Mouse (Mus musculus): ENCODE measurements around the gene Snapc4.

Snapc4 gene

DNA sequence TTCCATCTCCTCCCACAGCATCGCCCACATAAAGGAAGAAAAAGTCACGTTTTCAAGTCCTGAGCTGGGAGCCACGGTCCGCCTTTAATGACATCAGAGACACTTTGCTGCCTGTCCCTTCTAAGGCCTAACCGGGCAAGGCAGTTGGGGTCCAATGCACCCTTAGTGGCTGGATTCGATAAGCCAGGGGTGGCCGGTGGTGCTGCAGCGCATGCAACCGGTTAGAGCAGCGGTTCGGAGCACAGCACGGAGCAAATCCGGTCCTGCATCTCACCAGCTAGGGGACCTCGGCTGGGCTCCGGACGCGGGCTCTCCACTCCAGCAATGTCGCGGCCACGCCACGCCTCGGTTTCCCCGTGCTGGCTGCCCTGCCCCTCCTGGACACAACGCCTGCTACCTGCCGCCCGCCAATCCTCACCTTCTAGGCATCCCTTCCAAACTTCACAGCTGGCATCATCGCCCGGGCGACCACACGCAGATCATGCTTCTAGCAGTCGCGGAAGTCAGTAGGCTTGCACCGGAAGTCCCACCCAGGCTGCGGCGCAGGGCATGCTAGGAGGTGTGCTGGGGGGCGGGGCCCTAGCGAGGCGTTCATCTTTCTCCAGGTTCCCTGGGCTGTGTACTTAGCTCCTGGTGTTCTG lies at the start of gene Snapc4:
TSS of gene Snapc4 (minus strand) at position 523 of the 641 bp plus-strand sequence.
- POLR2A ChIA-PET: interaction anchor here (0.7 to 5.0 kb wide), 48 partner anchors 8 to 255 kb away, joined by 3 to 33 read pairs (median 4); partner anchors contain the start of genes Dnlz (in 3 of the 4), Inpp5e (in 3 of the 4), Pmpca (in 3 of the 4) and Sec16a (in 3 of the 4)
- CTCF ChIA-PET: interaction anchor here (0.6 to 3.3 kb wide), 12 partner anchors 26 to 734 kb away, joined by 3 to 15 read pairs (median 5); partner anchors contain the start of genes Inpp5e (in 3 of the 4) and Dnlz (in 1 of the 4)

DNA sequence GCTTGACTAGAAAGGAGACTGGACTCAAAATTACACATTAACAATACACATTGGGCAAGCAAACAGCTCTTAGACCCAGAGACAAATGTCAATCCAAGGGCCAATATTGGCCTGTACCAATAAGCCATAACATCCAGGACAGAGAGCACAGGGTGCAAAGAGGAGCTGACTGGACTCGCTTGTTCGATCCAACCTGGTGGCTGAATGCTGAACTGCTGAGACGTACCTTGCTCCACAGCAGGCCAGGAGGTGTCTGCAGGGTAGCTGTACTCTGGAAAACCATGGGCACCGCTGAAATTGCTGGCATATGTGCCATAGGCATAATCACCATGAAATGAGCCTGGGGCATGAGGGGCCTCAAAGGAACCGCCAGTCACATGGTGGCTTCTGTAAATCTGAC lies 49.4 kb upstream of the Snapc4 start:
- CTCF ChIA-PET: interaction anchor here in 3 of 4 experiments (0.5 to 2.1 kb wide), 9 partner anchors 9 to 53 kb away, joined by 3 to 8 read pairs (median 3); partner anchors contain the start of genes Inpp5e (in 2 of the 3) and Sec16a (in 1 of the 3)
- POLR2A ChIA-PET: interaction anchor here in 3 of 4 experiments (0.5 to 4.1 kb wide), 17 partner anchors 9 to 380 kb away, joined by 3 to 28 read pairs (median 6); partner anchors contain the start of genes Inpp5e (in 1 of the 3) and Sec16a (in 1 of the 3)

DNA sequence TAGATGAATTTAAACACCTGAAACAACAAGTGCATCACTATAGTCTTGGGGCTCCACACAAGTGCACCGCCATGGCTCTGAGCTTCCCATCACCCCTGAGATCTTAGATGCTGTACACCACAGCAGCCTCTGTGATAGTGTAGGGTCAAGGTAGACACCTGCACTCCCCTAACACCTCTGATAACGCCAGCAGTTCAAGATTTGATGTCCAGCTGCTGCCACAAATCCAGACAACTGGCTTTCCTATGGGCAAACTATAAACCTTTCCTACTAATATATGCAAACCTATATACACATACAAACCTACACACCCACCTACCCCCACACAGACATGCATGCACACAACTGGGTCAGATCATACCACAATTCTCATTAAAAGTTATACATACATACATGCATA lies 44.1 kb upstream of the Snapc4 start:
- ChIA-PET CTCF (no interaction called here), POLR2A (no interaction called here)

DNA sequence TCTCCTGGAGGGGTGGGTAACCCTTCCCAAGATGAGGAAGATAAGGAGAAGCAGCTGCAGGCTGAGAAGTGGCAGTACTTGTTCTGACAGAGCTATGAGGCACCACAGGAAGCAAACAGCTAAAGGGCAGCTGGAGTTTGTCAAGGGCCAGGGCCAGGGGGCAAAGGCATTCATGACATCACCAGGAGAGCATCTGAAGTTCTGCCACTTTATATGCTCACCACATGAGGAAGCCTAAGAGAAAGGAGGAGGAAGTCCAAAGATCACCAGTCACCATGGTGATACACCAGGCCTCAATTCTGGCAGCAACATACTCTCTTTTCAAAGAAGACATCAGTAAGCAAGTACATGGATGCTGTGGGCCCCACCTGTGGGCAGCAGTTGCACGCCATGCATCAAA lies 42.6 kb upstream of the Snapc4 start:
- CTCF ChIA-PET: interaction anchor here in 1 of 4 experiments (1.8 kb wide), 1 partner anchor 14 kb away, joined by 8 read pairs; the partner anchor contains the start of gene Inpp5e
- POLR2A ChIA-PET: interaction anchor here in 3 of 4 experiments (0.9 to 1.6 kb wide), 5 partner anchors 13 to 71 kb away, joined by 3 to 6 read pairs (median 3); partner anchors contain the start of genes Dnlz (in 1 of the 3), Inpp5e (in 1 of the 3) and Sec16a (in 1 of the 3)

DNA sequence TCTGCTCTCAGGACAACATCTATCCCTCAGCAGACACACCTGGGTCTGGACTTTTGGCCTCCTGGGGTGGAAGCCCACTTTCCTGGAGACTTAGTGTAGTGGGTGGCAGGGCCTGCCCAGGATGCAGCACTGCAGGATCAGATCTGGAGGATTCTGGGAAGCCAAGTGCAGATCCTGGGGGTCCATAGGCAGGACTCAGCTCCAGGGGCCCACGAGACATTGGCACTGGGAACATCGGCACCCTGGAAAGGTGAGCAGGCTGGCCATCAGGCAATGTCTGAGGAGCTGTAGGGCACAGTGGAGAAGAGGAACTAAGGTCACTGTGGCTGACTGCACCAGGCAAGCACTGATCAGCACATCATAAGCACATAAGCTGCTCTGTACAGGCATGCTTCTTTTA lies 41.5 kb upstream of the Snapc4 start:
- CTCF ChIA-PET: interaction anchor here in 1 of 4 experiments (1.3 to 1.8 kb wide), 2 partner anchors 13 to 268 kb away, joined by 3 to 8 read pairs; partner anchors contain the start of gene Inpp5e

DNA sequence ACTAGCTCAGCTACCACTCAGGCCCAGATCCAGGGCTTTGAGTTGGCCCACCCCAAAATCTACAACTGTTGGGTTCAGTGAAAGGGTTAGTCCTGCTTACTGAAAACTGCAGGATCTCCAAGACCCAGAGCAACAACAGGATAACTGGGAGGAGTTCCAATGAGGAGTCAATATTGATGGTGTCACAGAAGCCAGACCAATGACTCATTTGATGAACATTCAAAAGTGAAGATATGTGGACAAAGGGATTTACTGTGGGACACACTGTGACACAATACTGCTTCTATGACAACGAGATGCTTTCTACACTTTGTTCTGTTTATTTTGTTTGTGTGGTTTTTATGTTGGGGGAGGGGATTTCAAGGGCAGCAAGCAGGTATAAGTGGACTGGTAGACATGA lies 37.7 kb upstream of the Snapc4 start:
- POLR2A ChIA-PET: interaction anchor here in 3 of 4 experiments (0.5 to 2.4 kb wide), 13 partner anchors 9 to 202 kb away, joined by 3 to 11 read pairs (median 5); partner anchors contain the start of gene Inpp5e (in 1 of the 3)
- CTCF ChIA-PET: interaction anchor here in 2 of 4 experiments (1.4 to 3.4 kb wide), 3 partner anchors 9 to 11 kb away, joined by 3 to 16 read pairs (median 16); partner anchors contain the start of gene Inpp5e (in 2 of the 2)

More for the DNA sequence above, 41.5 kb upstream of the Snapc4 start:
- POLR2A ChIA-PET: interaction anchor here in 3 of 4 experiments (0.6 to 1.6 kb wide), 8 partner anchors 11 to 189 kb away, joined by 3 to 6 read pairs (median 3); partner anchors contain the start of genes Inpp5e (in 2 of the 3) and Dnlz (in 1 of the 3)

DNA sequence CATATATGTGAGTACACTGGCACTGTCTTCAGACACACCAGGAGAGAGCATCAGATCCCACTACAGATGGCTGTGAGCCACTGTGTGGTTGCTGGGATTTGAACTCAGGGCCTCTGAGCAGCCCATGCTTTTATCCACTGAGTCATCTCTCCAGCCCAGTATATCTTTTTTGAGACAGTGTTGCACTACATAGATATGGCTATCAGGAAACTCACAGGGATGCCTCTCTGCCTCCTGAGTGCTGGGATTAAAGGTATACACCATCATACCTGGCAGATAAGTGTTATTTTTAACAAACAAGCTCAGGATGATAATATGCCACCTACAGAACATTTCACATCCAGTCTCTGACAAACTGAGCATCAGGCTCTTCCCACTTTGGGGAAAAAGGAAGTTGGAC lies 36.6 kb upstream of the Snapc4 start:
- ChIA-PET CTCF (interaction anchor here in 2 of 4 experiments (1.4 to 3.4 kb wide), 3 partner anchors 8 to 12 kb away, joined by 3 to 16 read pairs (median 16); partner anchors contain the start of gene Inpp5e (in 2 of the 2)), POLR2A (interaction anchor here in 3 of 4 experiments (0.6 to 2.4 kb wide), 13 partner anchors 8 to 203 kb away, joined by 3 to 11 read pairs (median 5); partner anchors contain the start of gene Inpp5e (in 1 of the 3))

DNA sequence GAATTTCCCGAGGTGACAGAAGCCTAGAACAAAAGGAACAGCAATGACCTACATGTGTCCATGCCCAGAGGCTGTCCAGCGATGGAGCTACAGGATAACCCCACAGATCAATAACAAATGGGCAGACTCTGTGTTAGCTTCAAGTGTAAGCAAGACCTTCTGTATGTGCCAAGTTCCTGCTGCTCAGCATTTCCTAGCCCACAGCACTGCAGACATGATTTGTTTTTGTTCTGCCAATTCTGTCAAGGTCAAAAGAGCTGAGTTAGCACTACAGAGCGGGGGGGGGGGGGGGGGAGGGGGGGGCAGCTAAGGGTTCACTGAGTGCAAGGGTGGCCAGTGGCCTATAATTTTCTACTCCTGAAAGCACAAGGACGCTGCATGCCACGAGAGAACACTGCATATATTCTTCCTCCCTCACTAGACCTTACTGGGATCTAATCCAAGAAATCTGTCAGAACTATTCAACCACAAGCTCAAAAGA lies 30.5 kb upstream of the Snapc4 start:
- POLR2A ChIA-PET: interaction anchor here in 2 of 4 experiments (0.7 to 5.7 kb wide), 7 partner anchors 8 to 53 kb away, joined by 3 to 127 read pairs (median 4); partner anchors contain the start of genes Entr1 (in 1 of the 2), Pmpca (in 1 of the 2) and Sec16a (in 1 of the 2)
- CTCF ChIA-PET: interaction anchor here in 2 of 4 experiments (0.5 to 3.7 kb wide), 4 partner anchors 23 to 430 kb away, joined by 3 to 28 read pairs (median 14); no protein-coding TSS in a partner anchor

DNA sequence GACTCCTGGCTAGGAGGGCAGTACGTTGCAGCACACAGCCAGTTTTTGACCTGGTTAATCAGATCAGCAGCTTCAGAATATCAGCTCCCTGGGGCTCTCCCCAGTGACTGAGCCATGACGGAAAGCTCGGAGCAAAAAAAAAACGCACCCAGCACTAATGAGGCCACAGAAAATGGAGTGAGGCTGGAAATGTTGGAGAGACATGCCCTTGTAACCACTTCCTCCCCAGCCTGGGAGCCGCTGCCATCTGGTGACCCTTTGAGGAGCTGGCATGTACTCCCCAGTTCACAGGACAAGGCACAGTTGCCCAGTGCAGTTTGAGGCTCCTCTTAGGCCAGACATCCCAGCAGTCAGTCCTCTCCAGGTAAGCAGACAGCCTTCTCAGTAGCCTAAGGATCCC lies 29.6 kb upstream of the Snapc4 start:
- ChIA-PET POLR2A (interaction anchor here in 3 of 4 experiments (0.5 to 5.7 kb wide), 24 partner anchors 9 to 257 kb away, joined by 3 to 127 read pairs (median 8); partner anchors contain the start of genes Sec16a (in 3 of the 3), Entr1 (in 2 of the 3), Pmpca (in 2 of the 3) and Dnlz (in 1 of the 3)), CTCF (interaction anchor here (0.5 to 3.7 kb wide), 25 partner anchors 12 to 1131 kb away, joined by 3 to 34 read pairs (median 7); partner anchors contain the start of genes Dnlz (in 1 of the 4), Entr1 (in 1 of the 4), Gm20532 (in 1 of the 4) and Gpsm1 (in 1 of the 4))

DNA sequence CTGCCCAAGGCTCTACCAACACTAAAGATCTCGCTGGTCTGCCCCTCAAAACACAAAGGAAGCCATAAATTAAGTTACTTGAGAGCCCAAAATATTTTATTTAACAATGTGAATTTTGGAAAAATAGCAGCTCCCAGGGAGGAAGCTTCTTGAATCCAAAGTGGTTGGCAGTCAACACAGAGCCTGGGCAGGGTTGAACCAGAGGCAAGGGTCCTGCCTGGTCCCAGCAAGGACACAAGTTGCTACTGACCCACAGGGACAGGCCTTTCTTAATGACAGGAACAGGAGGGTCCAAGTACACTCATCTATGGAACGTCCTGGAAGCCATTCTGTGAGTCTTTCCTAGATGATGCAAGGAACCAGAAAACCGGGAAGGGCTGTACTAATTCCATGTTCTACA lies 28.9 kb upstream of the Snapc4 start:
- CTCF ChIA-PET: interaction anchor here (0.6 to 3.7 kb wide), 108 partner anchors 9 to 722 kb away, joined by 3 to 34 read pairs (median 5); partner anchors contain the start of genes Dnlz (in 3 of the 4), Snapc4 (in 3 of the 4), Entr1 (in 2 of the 4) and Gm20532 (in 2 of the 4)

DNA sequence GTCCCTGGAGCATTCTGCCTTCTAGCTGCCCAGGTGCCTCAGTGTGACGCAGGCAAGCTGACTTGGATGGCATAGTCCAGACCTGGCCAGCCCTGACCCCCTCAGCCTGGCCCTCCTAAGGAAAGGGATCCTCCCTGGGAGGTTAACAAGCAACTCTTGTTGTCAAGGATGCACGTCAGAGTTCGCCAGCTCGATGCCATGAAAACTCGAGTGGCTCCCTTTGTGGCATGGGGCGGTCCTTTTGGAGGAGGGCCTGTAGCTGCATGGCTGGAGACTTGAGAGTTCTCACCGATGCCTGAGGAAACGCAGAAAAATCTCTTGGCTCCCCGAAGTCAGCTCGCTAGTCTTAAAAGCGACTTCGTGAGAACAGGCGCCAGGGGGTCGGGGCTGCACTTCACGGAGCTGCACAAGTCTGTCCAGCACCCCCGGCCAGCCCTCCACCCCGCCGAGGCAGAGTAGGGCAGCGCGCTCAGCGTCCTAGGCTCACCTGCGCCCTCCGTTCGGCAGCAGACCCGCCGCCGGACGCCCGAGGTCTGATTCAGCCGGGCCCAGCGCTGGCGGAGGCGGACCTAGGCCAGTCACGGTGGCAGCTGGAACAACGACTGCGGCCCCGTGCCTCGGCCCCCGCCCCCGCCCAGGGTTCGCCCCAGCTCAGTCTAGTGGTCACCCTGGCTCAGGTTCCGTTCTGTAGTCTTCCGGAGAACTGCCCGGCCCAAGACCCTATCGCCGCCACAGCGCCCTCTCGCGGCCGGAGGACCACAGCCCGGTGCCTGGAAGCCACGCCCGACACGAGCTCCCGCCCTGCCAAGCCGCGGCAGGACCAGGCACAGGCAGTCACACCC lies 28.3 kb upstream of the Snapc4 start, which contains the start of gene Inpp5e:
TSS of gene Inpp5e (minus strand) at position 689 of the 842 bp plus-strand sequence.
- POLR2A ChIA-PET: interaction anchor here (0.6 to 5.7 kb wide), 97 partner anchors 8 to 511 kb away, joined by 3 to 127 read pairs (median 5); partner anchors contain the start of genes Dnlz (in 3 of the 4), Sec16a (in 3 of the 4), Snapc4 (in 3 of the 4) and Entr1 (in 2 of the 4)
- CTCF ChIA-PET: interaction anchor here (0.5 to 3.7 kb wide), 115 partner anchors 9 to 1386 kb away, joined by 3 to 34 read pairs (median 5); partner anchors contain the start of genes Dnlz (in 3 of the 4), Snapc4 (in 3 of the 4), Entr1 (in 2 of the 4) and Gm20532 (in 2 of the 4)

More for the DNA sequence above, 28.9 kb upstream of the Snapc4 start:
- POLR2A ChIA-PET: interaction anchor here (0.6 to 5.7 kb wide), 95 partner anchors 8 to 511 kb away, joined by 3 to 127 read pairs (median 5); partner anchors contain the start of genes Dnlz (in 3 of the 4), Sec16a (in 3 of the 4), Snapc4 (in 3 of the 4) and Entr1 (in 2 of the 4)

DNA sequence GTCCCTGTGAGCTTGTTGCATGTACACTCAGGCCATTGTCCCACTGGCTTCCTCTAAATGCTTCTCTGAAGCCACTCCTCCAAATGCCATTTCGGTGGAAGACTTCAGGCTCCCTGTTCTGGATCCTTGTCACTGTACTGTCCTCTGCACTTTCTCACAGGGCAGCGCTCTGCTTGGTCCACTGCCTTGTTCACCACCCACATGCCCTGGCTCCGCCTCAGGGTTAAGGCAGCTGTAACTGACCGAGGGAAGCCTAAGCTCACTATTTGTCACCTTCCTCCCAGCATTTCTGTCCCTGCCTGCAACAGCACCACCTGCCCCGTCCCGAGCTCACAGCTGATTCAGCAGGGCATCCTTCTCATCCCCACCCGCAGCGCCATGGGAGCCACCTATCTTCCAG lies 22.9 kb upstream of the Snapc4 start:
- POLR2A ChIA-PET: interaction anchor here (0.7 to 9.9 kb wide), 20 partner anchors 8 to 271 kb away, joined by 3 to 90 read pairs (median 3); partner anchors contain the start of genes Entr1 (in 2 of the 4), Pmpca (in 2 of the 4) and Sec16a (in 1 of the 4)
- CTCF ChIA-PET: interaction anchor here in 1 of 4 experiments (1.9 kb wide), 1 partner anchor 250 kb away, joined by 8 read pairs; no protein-coding TSS in a partner anchor

DNA sequence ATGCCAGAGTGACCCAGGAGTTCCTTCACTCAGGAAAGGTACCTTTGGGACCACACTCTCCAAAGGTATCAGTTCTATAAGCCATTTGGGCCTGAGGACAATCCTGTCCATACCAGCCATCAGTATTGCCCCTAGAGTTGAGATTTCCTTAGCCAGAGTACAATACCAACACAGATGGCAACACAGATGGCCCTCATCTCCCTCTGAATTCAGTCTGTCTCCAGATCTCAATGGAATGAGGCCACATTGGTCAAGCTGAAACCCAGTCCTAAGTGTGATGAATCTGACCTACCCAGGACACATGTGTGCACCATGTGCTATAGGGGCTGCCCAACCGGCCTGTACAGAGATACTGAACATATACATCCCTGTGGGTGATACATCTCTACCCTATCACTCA lies 21.8 kb upstream of the Snapc4 start:
- ChIA-PET CTCF (interaction anchor here in 2 of 4 experiments (0.5 to 1.9 kb wide), 2 partner anchors 220 to 249 kb away, joined by 3 to 8 read pairs; no protein-coding TSS in a partner anchor), POLR2A (interaction anchor here (0.7 to 14.2 kb wide), 20 partner anchors 7 to 209 kb away, joined by 3 to 127 read pairs (median 4); partner anchors contain the start of genes Entr1 (in 2 of the 4), Pmpca (in 2 of the 4), Inpp5e (in 1 of the 4) and Sec16a (in 1 of the 4))

DNA sequence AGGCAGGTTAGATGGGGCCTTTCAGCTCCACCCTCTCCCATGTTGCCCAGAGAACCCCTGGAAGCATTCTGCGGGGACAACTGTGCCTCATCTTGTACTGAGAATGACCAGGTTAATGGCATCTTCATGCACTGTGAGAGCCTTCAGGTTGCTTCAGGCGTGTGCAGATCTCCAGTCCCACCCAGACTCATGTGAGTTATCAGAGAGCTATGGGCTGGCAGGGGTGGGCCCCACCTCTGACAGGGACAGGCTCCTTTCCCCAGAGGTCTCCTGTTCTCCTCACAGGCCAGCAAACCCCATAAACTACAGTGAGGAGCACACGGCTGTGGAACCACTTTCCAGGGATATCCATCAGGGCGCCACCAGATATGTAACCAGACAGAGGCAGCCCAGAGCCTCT lies 20.6 kb upstream of the Snapc4 start:
- ChIA-PET CTCF (interaction anchor here in 2 of 4 experiments (1.9 to 4.8 kb wide), 2 partner anchors 8 kb away, joined by 5 to 28 read pairs; partner anchors contain the start of gene Inpp5e (in 2 of the 2)), POLR2A (interaction anchor here in 3 of 4 experiments (0.7 to 14.2 kb wide), 11 partner anchors 9 to 76 kb away, joined by 3 to 127 read pairs (median 4); partner anchors contain the start of genes Entr1 (in 2 of the 3), Pmpca (in 2 of the 3), Inpp5e (in 1 of the 3) and Snapc4 (in 1 of the 3))

DNA sequence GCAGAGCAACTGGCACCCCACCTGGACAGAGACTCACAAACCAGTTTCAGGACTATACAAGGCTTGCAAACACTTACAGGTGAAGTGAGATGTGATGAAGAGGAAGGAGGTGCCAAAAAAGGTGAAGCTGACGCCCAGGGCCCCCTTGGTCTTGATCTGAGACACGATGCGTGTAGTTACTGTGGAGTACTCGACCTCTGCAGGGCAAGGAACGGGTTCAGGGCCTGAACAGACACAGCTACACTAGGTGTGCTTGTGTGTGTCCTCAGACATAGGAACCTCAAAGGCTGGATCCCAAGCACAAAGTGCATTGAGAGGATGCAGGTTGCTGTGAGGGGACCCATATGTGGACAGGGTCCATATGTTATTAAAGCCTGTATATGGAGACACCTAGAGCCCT lies 19.8 kb upstream of the Snapc4 start:
- CTCF ChIA-PET: interaction anchor here in 2 of 4 experiments (1.9 to 4.8 kb wide), 2 partner anchors 9 kb away, joined by 5 to 28 read pairs; partner anchors contain the start of gene Inpp5e (in 2 of the 2)
- POLR2A ChIA-PET: interaction anchor here (0.6 to 14.2 kb wide), 16 partner anchors 8 to 178 kb away, joined by 3 to 127 read pairs (median 4); partner anchors contain the start of genes Entr1 (in 3 of the 4), Inpp5e (in 3 of the 4), Pmpca (in 3 of the 4) and Sec16a (in 1 of the 4)
